Mouse (Mus musculus): ENCODE data around the gene Cpn2.
A peak's percentile ranks its signal among the peaks of the same experiment; 100 is the strongest.

Gene Cpn2

GRCm38 (mm10) chr16:30267359-30267758, at the start of gene Cpn2:
Cpn2 (minus strand) TSS chr16:30267499.
- no peak for DNase-seq (ENCODE audit: low read depth, low spot score)

GRCm38 (mm10) chr16:30314236-30314635, 46.9 kb upstream of the Cpn2 start:
- peak; percentile 49 for DNase-seq (ENCODE audit: low read depth, low spot score)

GRCm38 (mm10) chr16:30310647-30311046, 43.3 kb upstream of the Cpn2 start, which contains the start of gene Gp5:
Gp5 (minus strand) TSS chr16:30310779.
- DNase-seq (ENCODE audit: low read depth, low spot score): no peak

GRCm38 (mm10) chr16:30310171-30310515, 42.8 kb upstream of the Cpn2 start:
- DNase-seq (ENCODE audit: low read depth, low spot score): no peak

GRCm38 (mm10) chr16:30309395-30310170, 42.3 kb upstream of the Cpn2 start:
- DNase-seq (ENCODE audit: low read depth, low spot score): peak; percentile 57

- peak; percentile 76 for DNase-seq (ENCODE audit: low read depth, low spot score)
These were observed 41.5 kb upstream of the Cpn2 start for GRCm38 (mm10) chr16:30308616-30309394.

- DNase-seq (ENCODE audit: low read depth, low spot score): no peak
These were observed 40.8 kb upstream of the Cpn2 start for GRCm38 (mm10) chr16:30307961-30308615.

GRCm38 (mm10) chr16:30307306-30307705, 40.0 kb upstream of the Cpn2 start:
- no peak for DNase-seq (ENCODE audit: low read depth, low spot score)

GRCm38 (mm10) chr16:30306102-30306501, 38.8 kb upstream of the Cpn2 start:
- DNase-seq (ENCODE audit: low read depth, low spot score): no peak

GRCm38 (mm10) chr16:30304236-30304635, 36.9 kb upstream of the Cpn2 start:
- DNase-seq (ENCODE audit: low read depth, low spot score): no peak

- DNase-seq (ENCODE audit: low read depth, low spot score): no peak
These were observed 36.1 kb upstream of the Cpn2 start for GRCm38 (mm10) chr16:30303411-30303810.

GRCm38 (mm10) chr16:30302686-30303085, 35.4 kb upstream of the Cpn2 start:
- no peak for DNase-seq (ENCODE audit: low read depth, low spot score)

GRCm38 (mm10) chr16:30299711-30300277, 32.5 kb upstream of the Cpn2 start:
- DNase-seq (ENCODE audit: low read depth, low spot score): peak; percentile 46

GRCm38 (mm10) chr16:30297450-30297849, 30.2 kb upstream of the Cpn2 start:
- DNase-seq (ENCODE audit: low read depth, low spot score): no peak

GRCm38 (mm10) chr16:30296601-30297275, 29.4 kb upstream of the Cpn2 start:
- DNase-seq (ENCODE audit: low read depth, low spot score): no peak

- DNase-seq (ENCODE audit: low read depth, low spot score): no peak
These were observed 27.8 kb upstream of the Cpn2 start for GRCm38 (mm10) chr16:30295106-30295505.

GRCm38 (mm10) chr16:30290436-30290835, 23.1 kb upstream of the Cpn2 start:
- no peak for DNase-seq (ENCODE audit: low read depth, low spot score)

GRCm38 (mm10) chr16:30285701-30286100, 18.4 kb upstream of the Cpn2 start:
- peak; percentile 49 for DNase-seq (ENCODE audit: low read depth, low spot score)

GRCm38 (mm10) chr16:30283743-30284337, 16.5 kb upstream of the Cpn2 start:
- peak; percentile 77 for DNase-seq (ENCODE audit: low read depth, low spot score)

- peak; percentile 60 for DNase-seq (ENCODE audit: low read depth, low spot score)
These were observed 15.7 kb upstream of the Cpn2 start, which contains the start of gene Lrrc15 for GRCm38 (mm10) chr16:30282844-30283495. Lrrc15 (minus strand) TSS chr16:30283256.

Data from R1 (cell line).